Mouse (Mus musculus) lung, embryonic 16.5 days (tissue): ENCODE measurements around the gene Irf2. TPM values are rescaled to one million over a fixed set of nuclear protein-coding genes. Genes with fewer than 3 reads are reported as not detected.
A peak's percentile ranks its signal among the peaks of the same experiment; 100 is the strongest.

Source experiments
- ATAC-seq: fragments of 200-750 bp; cut with Nextera tagmentation; 2 replicates; pipeline ENCODE4 v1.8.0; 2017; ENCODE audit warnings: low read depth, mild to moderate bottlenecking, moderate library complexity
- H3K27ac ChIP-seq: fragments of 300-500 bp; sonication (generic); 2 replicates; pipeline ENCODE4 v1.5.1; 2014; ENCODE audit warnings: mild to moderate bottlenecking, control low read depth, low read length
- H3K27me3 ChIP-seq: fragments of 300-500 bp; sonication (generic); 2 replicates; pipeline ENCODE4 v1.6.1; 2014; ENCODE audit warnings: low read depth, low read length, mixed read lengths; ENCODE audit not compliant: control insufficient read depth, insufficient read depth
- H3K36me3 ChIP-seq: fragments of 300-500 bp; sonication (generic); 2 replicates; pipeline ENCODE4 v1.6.1; 2014; ENCODE audit warnings: low read length; ENCODE audit not compliant: control insufficient read depth, insufficient read depth
- H3K4me1 ChIP-seq: fragments of 300-500 bp; sonication (generic); replicated peaks from 2 replicates; pipeline ENCODE4 v1.6.1; 2014; ENCODE audit warnings: low read length, mixed read lengths; ENCODE audit not compliant: control insufficient read depth, insufficient read depth
- H3K4me2 ChIP-seq: fragments of 300-500 bp; sonication (generic); 2 replicates; pipeline ENCODE4 v1.6.1; 2014; ENCODE audit warnings: low read depth, low read length, control low read depth
- H3K4me3 ChIP-seq: fragments of 300-500 bp; sonication (generic); 2 replicates; pipeline ENCODE4 v1.5.1; 2014; ENCODE audit warnings: mild to moderate bottlenecking, low read length, control low read depth
- H3K9ac ChIP-seq: fragments of 300-500 bp; sonication (generic); 2 replicates; pipeline ENCODE4 v1.6.1; 2014; ENCODE audit warnings: low read length, control low read depth
- H3K9me3 ChIP-seq: fragments of 300-500 bp; sonication (generic); 2 replicates; pipeline ENCODE4 v1.6.1; 2016; ENCODE audit warnings: low read length; ENCODE audit not compliant: control insufficient read depth
- WGBS: fragments of 180-500 bp; shearing (Covaris S2); extraction: QIAGEN DNeasy Blood & Tissue Kit; methylation state at CpG from one replicate; pipeline ENCODE4 v1.1.7; 2014; 5-methylcytosine and 5-hydroxymethylcytosine counted together
- polyA plus RNA-seq: library from polyadenylated mRNA; unstranded; fragments of >200 nt; fragmentation: Nextera tagmentation; extraction: Ambion mirVana; gene quantifications from 2 replicates; pipeline ENCODE4 v1.2.1, GENCODE M21; 2015

Irf2 gene
- polyA plus RNA-seq, 1 experiment from 2014 or later: 38.3 TPM

DNA sequence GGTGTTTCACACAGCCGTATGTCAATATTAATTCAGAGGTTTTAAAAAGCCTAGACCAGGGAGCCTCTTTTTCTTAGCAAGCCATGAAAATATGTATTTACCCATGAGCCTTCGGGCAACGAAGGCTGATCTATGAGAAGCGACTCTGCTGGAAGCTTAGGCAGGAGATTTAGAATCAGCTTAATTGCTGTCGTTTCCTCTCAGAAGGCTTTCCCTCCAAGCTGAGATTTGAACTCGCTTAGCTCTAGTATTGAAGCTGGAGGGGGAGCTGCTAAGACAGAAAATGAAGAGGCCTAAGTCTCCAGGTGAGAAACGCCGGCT, 120.3 kb downstream of the Irf2 start:
- WGBS: 53% methylated on average over 8 of the region's 8 CpGs
- Histone ChIP-seq H3K9ac (no peak overlapping the region), H3K4me3 (no peak overlapping the region), H3K27ac (peak overlapping the region; percentile 55), H3K4me2 (no peak overlapping the region), H3K36me3 (no peaks in the 10 kb centered on the region), H3K27me3 (no peaks in the 10 kb centered on the region), H3K9me3 (peaks cover 5% of the 10 kb centered on the region), H3K4me1 (peaks cover 4% of the 10 kb centered on the region)
- no peak for ATAC-seq

DNA sequence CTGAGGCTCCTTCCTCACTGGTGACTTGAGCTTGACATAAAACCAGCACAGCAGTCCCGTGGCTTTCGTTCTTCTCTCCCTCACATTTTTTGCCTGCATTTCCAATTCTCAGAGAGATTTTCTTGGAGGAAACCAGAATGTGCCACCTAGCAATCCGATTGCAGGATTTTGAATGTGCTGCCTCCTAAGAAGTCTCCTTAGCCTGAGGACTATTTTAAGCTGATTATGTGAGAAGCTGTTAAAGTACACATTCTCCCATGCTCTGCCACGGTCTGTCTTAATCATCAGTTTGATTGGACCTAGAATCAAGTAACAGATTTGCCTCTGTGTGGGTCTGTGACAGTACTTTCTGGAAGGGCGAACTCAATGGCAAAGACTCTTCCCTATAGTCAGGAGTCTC, 123.0 kb downstream of the Irf2 start:
- WGBS: 86% methylated on average over 5 of the region's 5 CpGs
- Histone ChIP-seq H3K27me3 (no peaks in the 10 kb centered on the region), H3K27ac (no peak overlapping the region), H3K4me1 (peaks cover 9% of the 10 kb centered on the region), H3K4me2 (no peak overlapping the region), H3K9ac (no peak overlapping the region), H3K36me3 (no peaks in the 10 kb centered on the region), H3K4me3 (no peak overlapping the region), H3K9me3 (peaks cover 5% of the 10 kb centered on the region)
- ATAC-seq: no peak

DNA sequence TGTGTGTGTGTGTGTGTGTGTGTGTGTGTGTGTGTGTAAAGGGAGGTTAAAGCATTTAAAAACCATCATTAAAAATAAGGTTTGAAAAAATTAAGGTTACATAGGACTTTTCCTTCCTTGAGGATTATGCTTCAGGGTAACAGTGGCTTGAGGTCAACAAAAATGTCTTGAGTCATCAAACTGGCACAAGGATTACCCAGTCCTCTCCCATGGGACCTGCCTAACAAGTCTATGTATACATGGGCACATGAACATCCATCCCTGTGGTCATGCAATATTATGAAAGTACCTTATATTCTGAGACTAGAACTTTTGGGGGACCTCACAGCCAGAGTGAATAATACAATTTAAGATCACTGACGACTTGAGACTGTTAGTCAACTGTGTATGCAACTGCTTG, 125.9 kb downstream of the Irf2 start:
- Histone ChIP-seq H3K9me3 (peaks cover 5% of the 10 kb centered on the region), H3K4me2 (no peak overlapping the region), H3K9ac (no peak overlapping the region), H3K36me3 (no peaks in the 10 kb centered on the region), H3K4me3 (no peak overlapping the region), H3K4me1 (peaks cover 21% of the 10 kb centered on the region), H3K27me3 (no peaks in the 10 kb centered on the region), H3K27ac (no peak overlapping the region)
- WGBS: 84% methylated on average over 1 of the region's 1 CpGs
- no peak for ATAC-seq

DNA sequence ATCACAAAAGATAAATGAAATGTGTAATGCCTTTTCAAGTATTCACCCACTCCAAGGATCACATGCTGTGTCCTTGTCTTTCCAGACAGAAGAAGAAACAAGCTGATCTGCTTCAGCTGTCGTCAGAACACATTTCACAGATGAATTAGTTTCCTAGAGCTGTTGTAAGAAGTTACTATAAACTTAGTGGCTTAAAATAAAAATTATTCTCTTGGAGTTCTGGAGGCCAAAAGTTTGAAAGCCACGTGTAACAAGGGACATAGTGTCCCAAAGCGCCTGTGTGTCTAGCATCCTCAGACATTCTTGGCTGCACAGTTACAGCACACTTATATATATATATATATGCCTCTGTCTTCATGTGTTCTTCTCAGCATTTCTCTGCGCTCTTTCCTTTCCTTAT, 127.9 kb downstream of the Irf2 start:
- ATAC-seq: peak; percentile 65
- H3K4me3 ChIP-seq: no peak overlapping the region
- WGBS: 45% methylated on average over 4 of the region's 4 CpGs

DNA sequence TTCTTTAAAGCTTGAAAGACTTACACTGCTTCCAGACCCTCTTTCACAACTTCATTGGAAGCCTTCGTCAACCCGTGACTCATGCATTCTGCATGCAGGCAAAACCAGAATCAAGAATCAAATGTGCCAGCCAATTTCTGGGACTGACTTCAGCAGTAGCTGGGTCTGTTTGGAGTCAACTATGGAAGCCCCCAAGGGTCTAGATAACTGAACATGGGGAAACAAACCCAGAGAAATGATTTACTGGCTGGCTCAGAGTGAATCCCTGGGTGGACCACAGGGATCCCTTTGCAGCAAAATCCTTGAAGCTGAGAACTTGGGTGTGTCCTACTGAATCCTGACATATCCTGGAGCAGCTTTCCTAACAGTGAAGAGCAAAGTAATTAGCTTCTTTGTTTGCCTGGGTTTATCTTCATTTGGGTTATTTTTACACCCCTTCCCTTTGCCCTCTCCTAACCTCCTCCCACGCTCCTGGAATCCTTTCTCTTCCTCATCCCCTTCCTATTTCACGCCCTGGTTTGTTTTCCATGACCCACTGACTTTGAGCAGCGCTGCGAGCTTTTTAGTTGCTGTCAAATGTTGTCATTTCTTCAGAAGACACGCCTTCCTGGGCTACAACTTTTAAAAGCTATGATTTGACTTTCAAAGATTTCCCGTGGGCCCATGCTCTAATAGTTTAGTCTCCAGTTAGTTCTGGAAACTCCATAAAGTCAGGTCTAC, 129.0 kb downstream of the Irf2 start:
- peaks cover 21% of the 10 kb centered on the region for H3K4me1 ChIP-seq
- H3K36me3 ChIP-seq: no peaks in the 10 kb centered on the region
- peak; percentile 47 for ATAC-seq
- no peak overlapping the region for H3K4me2 ChIP-seq
- 41% methylated on average over 8 of the region's 8 CpGs for WGBS
- H3K27me3 ChIP-seq: no peaks in the 10 kb centered on the region
- 0 out of 2 replicates have a peak overlapping the region, but pooled peaks have one; percentile 15 for H3K9ac ChIP-seq
- no peak overlapping the region for H3K4me3 ChIP-seq
- H3K9me3 ChIP-seq: no peaks in the 10 kb centered on the region
- peak overlapping the region; percentile 85 for H3K27ac ChIP-seq

More for the DNA sequence above, 127.9 kb downstream of the Irf2 start:
- Histone ChIP-seq H3K4me2 (no peak overlapping the region), H3K27ac (peak overlapping the region; percentile 43), H3K4me1 (peaks cover 21% of the 10 kb centered on the region), H3K9ac (no peak overlapping the region), H3K36me3 (no peaks in the 10 kb centered on the region), H3K9me3 (no peaks in the 10 kb centered on the region), H3K27me3 (no peaks in the 10 kb centered on the region)

DNA sequence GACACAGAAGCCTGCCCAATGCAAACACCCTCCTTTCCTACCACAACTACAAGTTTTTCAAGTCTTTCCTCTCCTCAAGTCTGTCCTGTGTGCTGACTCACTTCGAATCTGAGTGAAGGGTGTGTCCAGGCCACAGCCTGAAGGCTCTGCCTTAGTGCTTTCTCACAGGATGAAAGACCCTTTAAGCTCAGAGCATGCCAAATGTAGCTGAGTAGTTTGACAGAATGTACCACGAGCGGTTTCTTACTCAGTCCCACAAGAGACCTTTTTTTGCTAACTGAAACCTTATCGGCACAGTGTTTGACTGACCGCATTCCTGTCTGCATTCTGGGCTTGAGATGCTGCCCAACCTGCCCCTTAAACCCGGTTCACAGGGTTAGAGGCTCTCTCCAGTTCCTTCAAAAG, 130.0 kb downstream of the Irf2 start:
- Histone ChIP-seq H3K27me3 (no peaks in the 10 kb centered on the region), H3K9ac (no peak overlapping the region), H3K4me3 (no peak overlapping the region), H3K4me2 (no peak overlapping the region), H3K9me3 (no peaks in the 10 kb centered on the region), H3K27ac (peak overlapping the region; percentile 85), H3K36me3 (no peaks in the 10 kb centered on the region), H3K4me1 (peaks cover 21% of the 10 kb centered on the region)
- ATAC-seq: peak; percentile 86
- 46% methylated on average over 6 of the region's 6 CpGs for WGBS

DNA sequence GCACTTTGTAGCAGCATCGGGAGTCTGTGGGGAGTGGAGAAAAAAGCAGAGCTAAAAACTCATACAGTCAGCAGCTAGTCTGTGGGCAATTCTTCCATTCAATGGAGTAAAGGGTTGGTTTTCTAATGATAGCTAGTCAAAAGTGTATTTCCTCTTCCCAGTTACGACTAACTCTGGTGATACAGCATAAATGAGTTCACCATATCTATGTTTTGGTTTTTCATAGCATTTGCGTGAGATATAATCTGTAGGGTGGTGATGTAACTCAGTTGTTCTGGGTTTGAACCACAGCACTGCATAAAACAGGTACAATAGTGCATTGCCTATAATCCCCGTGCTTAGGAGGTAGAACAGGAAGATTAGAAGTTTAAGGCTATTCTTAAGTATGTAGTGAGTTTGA, 131.6 kb downstream of the Irf2 start:
- Histone ChIP-seq H3K27me3 (no peaks in the 10 kb centered on the region), H3K27ac (peak overlapping the region; percentile 20; the same call in 1 of the 2 replicates), H3K4me3 (no peak overlapping the region), H3K4me2 (no peak overlapping the region), H3K9ac (no peak overlapping the region), H3K4me1 (peaks cover 27% of the 10 kb centered on the region), H3K9me3 (no peaks in the 10 kb centered on the region), H3K36me3 (no peaks in the 10 kb centered on the region)
- ATAC-seq: no peak
- WGBS: 86% methylated on average over 4 of the region's 4 CpGs

DNA sequence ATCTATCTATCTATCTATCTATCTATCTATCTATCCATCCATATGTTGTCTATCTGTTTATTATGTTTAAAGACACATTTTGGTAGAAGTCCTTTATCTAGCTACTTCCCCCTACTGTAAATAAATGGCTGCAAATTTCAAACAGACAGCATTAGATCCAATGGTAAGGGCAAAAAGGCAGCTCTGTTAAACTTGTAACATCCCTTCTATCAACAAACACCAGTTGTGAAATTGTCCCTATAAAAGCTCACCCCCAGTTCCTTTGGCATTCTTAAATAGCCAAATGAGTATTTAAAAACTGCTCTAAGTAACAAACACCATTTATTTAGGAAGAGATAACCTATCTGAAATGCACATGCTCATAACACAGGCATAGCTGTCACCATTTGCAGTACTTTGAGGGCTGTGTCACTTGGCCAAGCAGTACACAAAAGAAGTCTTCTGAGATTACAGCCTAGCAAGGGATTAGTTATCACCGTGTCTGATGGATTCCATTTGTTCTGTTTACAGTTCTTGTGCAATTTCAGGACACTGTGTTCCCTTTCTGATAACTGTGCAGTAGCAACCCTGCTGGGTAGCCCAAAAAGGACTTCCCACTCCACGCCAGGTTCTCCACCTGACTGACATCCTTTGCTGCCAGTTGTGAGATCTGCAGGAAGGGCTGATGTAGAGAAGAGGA, 136.2 kb downstream of the Irf2 start:
- Histone ChIP-seq H3K9ac (no peak overlapping the region), H3K9me3 (no peaks in the 10 kb centered on the region), H3K4me2 (no peak overlapping the region), H3K27me3 (no peaks in the 10 kb centered on the region), H3K4me3 (no peak overlapping the region), H3K36me3 (no peaks in the 10 kb centered on the region), H3K4me1 (peaks cover 6% of the 10 kb centered on the region), H3K27ac (peak overlapping the region; percentile 14; the same call in 1 of the 2 replicates)
- ATAC-seq: peak; percentile 89
- WGBS: 18% methylated on average over 2 of the region's 2 CpGs

DNA sequence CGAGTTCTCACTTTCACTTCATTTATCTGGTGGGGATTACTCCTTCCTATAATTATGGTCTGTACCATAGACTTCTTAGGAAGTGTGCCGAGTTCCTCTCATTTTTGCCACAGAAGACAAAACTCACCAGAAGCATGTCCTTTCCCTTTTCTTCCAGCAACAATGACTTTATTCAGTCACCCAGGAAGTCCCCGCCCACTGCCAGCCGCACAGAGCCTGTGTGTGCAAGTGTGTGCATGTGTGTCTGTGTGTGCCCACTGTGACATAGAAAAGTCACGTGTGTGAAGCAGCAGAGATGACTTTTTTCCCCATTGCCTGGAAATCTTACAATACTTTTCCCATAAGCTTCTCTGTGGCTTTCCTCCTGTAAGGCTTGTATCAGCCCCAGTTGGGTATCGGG, 141.8 kb downstream of the Irf2 start:
- no peak for ATAC-seq
- WGBS: 71% methylated on average over 6 of the region's 6 CpGs
- Histone ChIP-seq H3K4me1 (peaks cover 5% of the 10 kb centered on the region; the same call in 1 of the 2 replicates), H3K9me3 (no peaks in the 10 kb centered on the region), H3K27me3 (no peaks in the 10 kb centered on the region), H3K4me2 (no peak overlapping the region), H3K27ac (no peak overlapping the region), H3K9ac (no peak overlapping the region), H3K36me3 (no peaks in the 10 kb centered on the region), H3K4me3 (no peak overlapping the region)
